8 mouse cellular contexts compared by ENCODE assay signal in genomic region chr3:151914010-151914513, GRCm38 (mm10).
DNase-seq lines count a peak whose midpoint lies in the region; ATAC-seq and TF ChIP-seq lines count a peak whose summit lies in the region.

No protein-coding gene starts in this region.

- no peaks in the 10 kb centered on the region for H3K9me3 ChIP-seq in embryonic facial prominence, embryonic 14.5 days (ENCODE audit: control insufficient read depth, low read length)
- H3K9me3 ChIP-seq in heart, embryonic 12.5 days (replicated peaks) = no peaks in the 10 kb centered on the region
- H3K9me3 ChIP-seq in kidney, embryonic 16.5 days (ENCODE audit: low read length) = no peaks in the 10 kb centered on the region
- no peaks in the 10 kb centered on the region for H3K9me3 ChIP-seq in lung, embryonic 14.5 days (ENCODE audit: low read depth, low read length)

- 31% methylated on average over 13 of the region's 13 CpGs for WGBS in embryonic facial prominence, embryonic 14.5 days
- WGBS in heart, embryonic 12.5 days = 65% methylated on average over 13 of the region's 13 CpGs
- 71% methylated on average over 13 of the region's 13 CpGs for WGBS in kidney, embryonic 16.5 days
- WGBS in lung, embryonic 14.5 days = 46% methylated on average over 13 of the region's 13 CpGs

- DNase-seq in Muller cell, postnatal 12 days (ENCODE audit: inconsistent ontology term) = peak; percentile 74
- peak; percentile 90 for DNase-seq in embryonic facial prominence, embryonic 14.5 days (ENCODE audit: low spot score)
- peak; percentile 73 for DNase-seq in lung, embryonic 14.5 days
- peak; percentile 44 to 57 for DNase-seq in right cerebral cortex, adult 2 months (ENCODE audit: low spot score in 2 of 2)
- DNase-seq in thymus, postnatal 25 days = no peak
- DNase-seq in layer of hippocampus, postnatal 36 days = no peak

- TF ChIP-seq CTCF in lung, embryonic 14.5 days (IDR thresholded peaks at IDR 0.05; ENCODE audit: low read depth) = no peak

- peaks cover 5% of the 10 kb centered on the region; the same call in 1 of the 2 replicates for H3K4me1 ChIP-seq in embryonic facial prominence, embryonic 14.5 days (ENCODE audit: control insufficient read depth, insufficient read depth, low read length)
- 0 out of 2 replicates have a peak, but pooled peaks cover 6% of the 10 kb centered on the region for H3K4me1 ChIP-seq in heart, embryonic 12.5 days (replicated peaks)
- no peaks in the 10 kb centered on the region for H3K4me1 ChIP-seq in kidney, embryonic 16.5 days (ENCODE audit: insufficient read depth, low read length)
- no peaks in the 10 kb centered on the region for H3K4me1 ChIP-seq in lung, embryonic 14.5 days (ENCODE audit: insufficient read depth)

- H3K36me3 ChIP-seq in embryonic facial prominence, embryonic 14.5 days (ENCODE audit: control insufficient read depth, insufficient read depth, low read length) = no peaks in the 10 kb centered on the region
- no peaks in the 10 kb centered on the region for H3K36me3 ChIP-seq in heart, embryonic 12.5 days
- H3K36me3 ChIP-seq in kidney, embryonic 16.5 days (ENCODE audit: insufficient read depth, low read length) = no peaks in the 10 kb centered on the region
- H3K36me3 ChIP-seq in lung, embryonic 14.5 days (ENCODE audit: insufficient read depth) = no peaks in the 10 kb centered on the region

- no peak overlapping the region for H3K4me3 ChIP-seq in embryonic facial prominence, embryonic 14.5 days (ENCODE audit: low read depth, low read length)
- H3K4me3 ChIP-seq in heart, embryonic 12.5 days = no peak overlapping the region
- no peak overlapping the region for H3K4me3 ChIP-seq in kidney, embryonic 16.5 days (ENCODE audit: low read length)
- H3K4me3 ChIP-seq in lung, embryonic 14.5 days (ENCODE audit: low read depth, low read length) = no peak overlapping the region

- H3K27ac ChIP-seq in embryonic facial prominence, embryonic 14.5 days (replicated peaks; ENCODE audit: low read depth, low read length) = peak overlapping the region; percentile 61
- peak overlapping the region; percentile 39; the same call in 1 of the 2 replicates for H3K27ac ChIP-seq in heart, embryonic 12.5 days (ENCODE audit: poor library complexity, severe bottlenecking)
- H3K27ac ChIP-seq in kidney, embryonic 16.5 days (ENCODE audit: low read length) = no peak overlapping the region
- 0 out of 2 replicates have a peak overlapping the region, but pooled peaks have one; percentile 1 for H3K27ac ChIP-seq in lung, embryonic 14.5 days (ENCODE audit: low read depth)

- no peaks in the 10 kb centered on the region for H3K27me3 ChIP-seq in embryonic facial prominence, embryonic 14.5 days (replicated peaks; ENCODE audit: control insufficient read depth, insufficient read depth, low read length)
- 0 out of 2 replicates have a peak, but pooled peaks cover 3% of the 10 kb centered on the region for H3K27me3 ChIP-seq in heart, embryonic 12.5 days (replicated peaks)
- H3K27me3 ChIP-seq in kidney, embryonic 16.5 days (ENCODE audit: insufficient read depth, low read length) = no peaks in the 10 kb centered on the region
- H3K27me3 ChIP-seq in lung, embryonic 14.5 days (ENCODE audit: insufficient read depth, low read length) = no peaks in the 10 kb centered on the region

- ATAC-seq in embryonic facial prominence, embryonic 14.5 days (ENCODE audit: low read depth) = peak; percentile 79
- peak; percentile 82 for ATAC-seq in heart, embryonic 12.5 days (ENCODE audit: insufficient number of reproducible peaks, low FRiP score)
- peak; percentile 70 for ATAC-seq in kidney, embryonic 16.5 days (ENCODE audit: low FRiP score, low TSS enrichment)
- peak; percentile 90 for ATAC-seq in lung, embryonic 14.5 days (ENCODE audit: insufficient read depth)

- no peak overlapping the region for H3K9ac ChIP-seq in embryonic facial prominence, embryonic 14.5 days (ENCODE audit: low read depth, low read length)
- no peak overlapping the region for H3K9ac ChIP-seq in heart, embryonic 12.5 days
- H3K9ac ChIP-seq in kidney, embryonic 16.5 days (replicated peaks; ENCODE audit: low read length) = no peak overlapping the region
- H3K9ac ChIP-seq in lung, embryonic 14.5 days = no peak overlapping the region

- H3K4me2 ChIP-seq in embryonic facial prominence, embryonic 14.5 days (ENCODE audit: low read depth, low read length) = 0 out of 2 replicates have a peak overlapping the region, but pooled peaks have one; percentile 28
- H3K4me2 ChIP-seq in heart, embryonic 12.5 days = no peak overlapping the region
- no peak overlapping the region for H3K4me2 ChIP-seq in kidney, embryonic 16.5 days (replicated peaks; ENCODE audit: low read depth, low read length)
- no peak overlapping the region for H3K4me2 ChIP-seq in lung, embryonic 14.5 days

Comparison
In these comparisons a context has a peak if more than half of its experiments do, and no peak if none do; other contexts are left out.
1. DNase-seq: peak in Muller cell, postnatal 12 days (single experiment), embryonic facial prominence, embryonic 14.5 days (single experiment), lung, embryonic 14.5 days (single experiment) and right cerebral cortex, adult 2 months (2 of 2); none in thymus, postnatal 25 days (single experiment) and layer of hippocampus, postnatal 36 days (0 of 2).
2. Peak in every context shown above with its lines, with median percentiles within 50 percentile points of each other: ATAC-seq.